Mouse (Mus musculus) heart, postnatal 0 days (tissue): ENCODE measurements at regions not wholly inside any gene's neighbourhood (a gene's known extent, or its start where the extent isn't known, plus 50 kb on each side); places are given as distances from the start of the nearest gene placed in this dataset.

Source experiments
- ATAC-seq: fragments of 200-750 bp; cut with Nextera tagmentation; 2 replicates; pipeline ENCODE4 v1.8.0; 2017; ENCODE audit warnings: low read depth, moderate number of reproducible peaks, moderate library complexity; ENCODE audit not compliant: insufficient read depth
- DNase-seq: peaks from one replicate; pipeline ENCODE4 v3.0.0-alpha.2; 2016; ENCODE audit warnings: low spot score
- H3K27ac ChIP-seq: fragments of 300-500 bp; sonication (generic); 2 replicates; pipeline ENCODE4 v1.5.1; 2014; ENCODE audit warnings: low read depth, mild to moderate bottlenecking
- H3K27me3 ChIP-seq: fragments of 300-500 bp; sonication (generic); 2 replicates; pipeline ENCODE4 v1.6.1; 2014; ENCODE audit warnings: low read length, mixed read lengths; ENCODE audit not compliant: control insufficient read depth, insufficient read depth
- H3K36me3 ChIP-seq: fragments of 300-500 bp; sonication (generic); replicated peaks from 2 replicates; pipeline ENCODE4 v1.6.1; 2014; ENCODE audit warnings: low read length, mixed read lengths; ENCODE audit not compliant: control insufficient read depth, insufficient read depth
- H3K4me1 ChIP-seq: fragments of 300-500 bp; sonication (generic); 2 replicates; pipeline ENCODE4 v1.6.1; 2014; ENCODE audit warnings: antibody characterized with exemption; ENCODE audit not compliant: control insufficient read depth, insufficient read depth
- H3K4me2 ChIP-seq: fragments of 300-500 bp; sonication (generic); 2 replicates; pipeline ENCODE4 v1.6.1; 2014; ENCODE audit warnings: low read depth, mild to moderate bottlenecking, low read length, moderate library complexity
- H3K4me3 ChIP-seq: fragments of 300-500 bp; sonication (generic); 2 replicates; pipeline ENCODE4 v1.5.1; 2014; ENCODE audit warnings: low read depth, low read length
- H3K9ac ChIP-seq: fragments of 300-500 bp; sonication (generic); replicated peaks from 2 replicates; pipeline ENCODE4 v1.6.1; 2014; ENCODE audit warnings: low read depth, low read length, mixed read lengths
- H3K9me3 ChIP-seq: fragments of 300-500 bp; sonication (generic); replicated peaks from 2 replicates; pipeline ENCODE4 v1.6.1; 2016; ENCODE audit warnings: low read length; ENCODE audit not compliant: control insufficient read depth
- CTCF ChIP-seq: IDR thresholded peaks from 2 replicates; pipeline ENCODE4 v1.5.1; 2016; ENCODE audit warnings: antibody characterized with exemption, control low read depth, low read depth
- EP300 ChIP-seq: IDR thresholded peaks from 2 replicates; pipeline ENCODE4 v1.6.1; 2016; ENCODE audit warnings: antibody characterized with exemption, low read depth
- WGBS: fragments of 180-500 bp; shearing (Covaris S2); extraction: QIAGEN DNeasy Blood & Tissue Kit; methylation state at CpG from one replicate; pipeline ENCODE4 v1.1.7; 2014; 5-methylcytosine and 5-hydroxymethylcytosine counted together

DNA sequence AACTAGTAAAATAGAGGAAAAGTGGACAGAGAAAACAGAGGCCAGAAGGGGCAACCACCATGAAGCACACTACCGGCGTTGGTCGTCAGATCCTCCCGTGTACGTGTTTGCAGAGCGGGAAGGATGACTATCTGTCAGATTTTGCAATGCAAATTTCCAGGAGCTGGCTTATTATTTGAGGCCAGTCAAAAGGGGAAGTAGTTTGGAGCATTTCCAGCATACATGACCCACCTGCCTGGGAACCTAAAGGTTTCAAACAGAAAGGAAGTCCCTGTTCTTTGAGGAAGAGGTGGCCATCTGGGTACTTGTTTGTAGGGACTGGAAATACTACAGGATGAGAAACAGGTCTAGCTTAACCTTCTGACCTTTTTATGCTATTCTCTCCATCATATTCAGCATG, 87.0 kb upstream of the Cpeb2 start:
- Histone ChIP-seq H3K4me3 (no peak overlapping the region), H3K9me3 (no peaks in the 10 kb centered on the region), H3K4me2 (no peak overlapping the region), H3K9ac (no peak overlapping the region), H3K27me3 (no peaks in the 10 kb centered on the region), H3K36me3 (no peaks in the 10 kb centered on the region), H3K4me1 (no peaks in the 10 kb centered on the region), H3K27ac (no peak overlapping the region)
- no peak for DNase-seq
- TF ChIP-seq CTCF (no peak), EP300 (no peak)
- WGBS = 85% methylated on average over 6 of the region's 6 CpGs
- no peak for ATAC-seq

DNA sequence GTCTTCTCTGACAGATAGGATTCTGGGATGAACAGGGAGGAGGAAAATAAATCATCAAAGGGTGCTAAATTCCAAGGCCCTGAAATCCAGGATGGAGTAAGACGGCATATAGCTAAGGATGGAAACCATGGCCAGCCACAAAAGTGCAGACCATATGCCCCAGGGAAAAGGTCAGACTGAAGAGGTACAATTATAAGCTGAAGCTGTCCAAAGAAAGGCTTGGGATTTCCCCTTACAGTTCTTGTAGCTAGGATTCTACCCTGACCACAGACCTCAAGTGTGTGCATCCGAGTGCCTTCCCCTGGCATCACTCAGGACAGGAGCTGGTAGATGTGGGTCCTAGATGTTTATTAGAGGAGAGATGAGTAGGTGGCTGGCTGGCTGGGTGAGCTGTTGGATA, 86.0 kb upstream of the Cpeb2 start:
- Histone ChIP-seq H3K9me3 (no peaks in the 10 kb centered on the region), H3K4me1 (no peaks in the 10 kb centered on the region), H3K27ac (no peak overlapping the region), H3K27me3 (no peaks in the 10 kb centered on the region), H3K36me3 (no peaks in the 10 kb centered on the region), H3K4me2 (no peak overlapping the region), H3K4me3 (no peak overlapping the region), H3K9ac (no peak overlapping the region)
- ATAC-seq = no peak
- TF ChIP-seq CTCF (no peak), EP300 (no peak)
- no peak for DNase-seq
- WGBS = 74% methylated on average over 2 of the region's 2 CpGs

DNA sequence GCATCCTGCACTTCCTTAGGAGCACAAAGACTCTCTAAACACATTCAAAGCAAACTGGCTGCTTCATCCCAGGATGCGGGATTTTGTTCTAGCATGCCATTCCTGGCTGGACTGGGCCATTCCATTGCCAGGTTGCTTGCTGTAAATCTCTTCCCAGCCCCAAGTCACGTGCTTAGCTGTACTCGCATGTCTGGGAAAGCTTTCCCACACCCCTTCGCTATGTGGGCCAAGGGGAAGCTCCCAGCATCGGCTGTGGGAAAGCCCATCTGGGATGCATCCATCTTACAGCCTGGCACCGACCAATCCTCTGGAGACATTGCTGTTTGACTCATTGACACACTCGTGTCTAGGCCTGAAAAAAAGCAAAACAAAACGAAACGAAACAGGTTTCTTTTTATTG, 84.5 kb upstream of the Cpeb2 start:
- TF ChIP-seq CTCF (no peak), EP300 (no peak)
- no peak overlapping the region for H3K9ac ChIP-seq
- no peak overlapping the region for H3K4me3 ChIP-seq
- DNase-seq (no peak), ATAC-seq (no peak)
- H3K27ac ChIP-seq = no peak overlapping the region
- H3K4me1 ChIP-seq = peaks cover 3% of the 10 kb centered on the region; the same call in 1 of the 2 replicates
- H3K27me3 ChIP-seq = no peaks in the 10 kb centered on the region
- H3K4me2 ChIP-seq = no peak overlapping the region
- H3K36me3 ChIP-seq = no peaks in the 10 kb centered on the region
- no peaks in the 10 kb centered on the region for H3K9me3 ChIP-seq
- WGBS = 64% methylated on average over 9 of the region's 9 CpGs

DNA sequence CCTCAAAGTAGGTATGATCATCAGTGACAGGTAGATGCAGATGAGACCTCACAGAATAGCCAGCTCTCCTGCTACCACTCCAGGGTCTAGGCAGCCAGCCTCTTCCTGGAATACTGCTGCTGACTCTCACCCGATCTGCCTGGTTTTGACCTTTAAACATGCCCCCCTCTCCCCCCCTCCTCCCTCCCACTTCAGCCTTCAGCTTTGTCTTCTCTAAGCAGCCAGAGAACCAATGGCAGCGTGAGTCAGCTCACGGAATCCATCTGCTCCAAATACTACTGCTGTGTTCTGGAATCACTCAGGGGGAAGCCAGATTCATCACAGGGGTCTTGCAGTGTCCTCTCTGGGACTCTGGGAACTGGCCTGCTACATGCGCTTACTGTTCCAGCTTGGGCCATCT, 83.4 kb upstream of the Cpeb2 start:
- Histone ChIP-seq H3K4me1 (peaks cover 3% of the 10 kb centered on the region; the same call in 1 of the 2 replicates), H3K36me3 (no peaks in the 10 kb centered on the region), H3K9me3 (no peaks in the 10 kb centered on the region), H3K27me3 (no peaks in the 10 kb centered on the region), H3K27ac (no peak overlapping the region), H3K9ac (no peak overlapping the region), H3K4me3 (no peak overlapping the region), H3K4me2 (no peak overlapping the region)
- DNase-seq (no peak), ATAC-seq (no peak)
- 64% methylated on average over 4 of the region's 4 CpGs for WGBS
- no peak for TF ChIP-seq CTCF
- no peak for TF ChIP-seq EP300

DNA sequence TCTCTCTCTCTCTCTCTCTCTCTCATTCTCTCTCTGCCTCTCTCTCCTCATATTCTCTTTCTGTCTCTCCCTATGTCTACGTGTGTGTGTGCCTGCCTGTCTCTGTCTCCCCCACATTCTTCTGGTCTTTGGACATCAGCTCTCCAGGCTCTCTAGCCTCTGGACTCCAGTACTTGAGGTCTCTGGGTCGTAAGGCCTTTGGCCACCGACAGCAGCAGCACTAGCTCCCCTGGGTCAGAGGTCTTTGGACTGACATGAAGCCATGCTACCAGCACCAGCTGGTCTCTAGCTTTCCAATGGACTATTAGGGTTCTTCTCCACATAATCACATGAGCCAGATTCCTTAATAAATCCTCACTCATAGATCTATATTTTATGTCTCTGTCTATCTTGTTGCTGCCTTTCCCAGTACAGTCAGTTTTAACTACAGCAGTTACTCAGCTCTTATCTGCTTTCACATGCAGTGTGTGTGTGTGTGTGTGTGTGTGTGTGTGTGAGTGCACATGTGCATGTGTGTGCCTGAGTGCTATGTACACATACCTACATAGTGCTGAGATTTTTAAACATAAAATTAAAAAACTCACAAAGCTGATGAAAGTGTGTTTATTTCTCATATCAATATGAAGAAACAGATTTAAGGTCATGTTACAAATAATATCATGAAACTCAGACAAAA, 81.7 kb upstream of the Cpeb2 start:
- Histone ChIP-seq H3K9ac (no peak overlapping the region), H3K4me3 (no peak overlapping the region), H3K4me1 (peaks cover 3% of the 10 kb centered on the region; the same call in 1 of the 2 replicates), H3K4me2 (no peak overlapping the region), H3K27ac (no peak overlapping the region), H3K9me3 (no peaks in the 10 kb centered on the region), H3K27me3 (no peaks in the 10 kb centered on the region), H3K36me3 (no peaks in the 10 kb centered on the region)
- no peak for ATAC-seq
- WGBS = 81% methylated on average over 3 of the region's 3 CpGs
- no peak for DNase-seq
- TF ChIP-seq EP300 = no peak

DNA sequence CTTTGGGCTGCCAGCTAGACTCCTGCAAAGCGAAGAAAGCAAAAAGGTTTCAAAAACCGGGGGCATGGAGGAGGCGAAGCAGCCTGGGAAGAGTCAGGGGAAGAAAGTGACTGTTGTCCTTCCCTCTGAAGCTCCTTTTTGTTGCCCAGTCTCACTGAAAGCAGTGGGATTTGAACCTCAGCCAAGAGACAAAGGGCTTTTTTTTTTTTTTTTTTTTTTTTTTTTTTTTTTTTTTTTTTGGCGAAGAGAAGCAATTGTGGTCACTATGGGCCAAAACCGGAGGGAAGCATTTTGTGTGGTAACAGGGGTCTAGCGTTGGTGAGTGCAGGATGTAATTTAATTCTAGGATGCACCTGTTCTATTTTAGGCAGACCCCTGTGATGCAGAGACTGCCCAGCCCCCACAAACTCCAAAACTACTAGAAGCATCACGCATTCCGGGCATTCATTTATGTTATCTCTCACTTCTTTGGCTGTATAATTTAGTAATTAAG, 80.8 kb upstream of the Cpeb2 start:
- no peak overlapping the region for H3K4me2 ChIP-seq
- no peak overlapping the region for H3K4me3 ChIP-seq
- no peaks in the 10 kb centered on the region for H3K9me3 ChIP-seq
- ATAC-seq = no peak
- TF ChIP-seq CTCF = no peak
- no peak for TF ChIP-seq EP300
- no peak for DNase-seq
- no peaks in the 10 kb centered on the region for H3K36me3 ChIP-seq
- 41% methylated on average over 8 of the region's 8 CpGs for WGBS
- H3K4me1 ChIP-seq = peaks cover 3% of the 10 kb centered on the region; the same call in 1 of the 2 replicates
- H3K27ac ChIP-seq = no peak overlapping the region
- H3K9ac ChIP-seq = no peak overlapping the region
- H3K27me3 ChIP-seq = no peaks in the 10 kb centered on the region
